Mouse (Mus musculus) left cerebral cortex, adult 6 months (tissue): Measurements from ENCODE around the gene Krtap16-1. TPM values are rescaled to one million over a fixed set of nuclear protein-coding genes. Genes with fewer than 3 reads are reported as not detected.

Experiments
- long read RNA-seq, 2 experiments: library from polyadenylated mRNA; unstranded; transcript quantifications; one replicate each; pipeline ENCODE4 v2.0.0; 2019 to 2020
- polyA plus RNA-seq: library from polyadenylated mRNA; unstranded; fragments of <200 nt; fragmentation: Nextera tagmentation; gene quantifications from 2 replicates; pipeline ENCODE4 v1.2.3, GENCODE M21; 2021

The Krtap16-1 gene
- not detected in 2 replicates for polyA plus RNA-seq
- long read RNA-seq, experiment 1: 0 reads
- long read RNA-seq, experiment 2: 0 reads

GRCm38 (mm10) chr11:99986180-99986647, at the start of gene Krtap16-1:
TSS of gene Krtap16-1 (minus strand) at chr11:99986597.

GRCm38 (mm10) chr11:100029768-100030167, 43.4 kb upstream of the Krtap16-1 start, which contains the start of gene Krt33b:
TSS of gene Krt33b (minus strand) at chr11:100029868.

GRCm38 (mm10) chr11:100016112-100016511, 29.7 kb upstream of the Krtap16-1 start, which contains the start of gene Krt33a:
TSS of gene Krt33a (minus strand) at chr11:100016212.

GRCm38 (mm10) chr11:99993620-99994383, 7.4 kb upstream of the Krtap16-1 start, which contains the start of gene Krtap17-1:
TSS of gene Krtap17-1 (minus strand) at chr11:99993994.

GRCm38 (mm10) chr11:99978953-99979352, 7.4 kb downstream of the Krtap16-1 start, which contains the start of gene Krtap29-1:
TSS of gene Krtap29-1 (minus strand) at chr11:99979053.

GRCm38 (mm10) chr11:99948175-99948574, 38.2 kb downstream of the Krtap16-1 start, which contains the start of gene Krtap9-5:
TSS of gene Krtap9-5 (plus strand) at chr11:99948475.

GRCm38 (mm10) chr11:99935991-99936390, 50.4 kb downstream of the Krtap16-1 start, which contains the start of gene Krtap31-2:
TSS of gene Krtap31-2 (plus strand) at chr11:99936291.

Other genes with a start within 250 kb of the Krtap16-1 start
- not detected in 2 replicates for gene Gm11595, start 213.7 kb downstream of the Krtap16-1 start, polyA plus RNA-seq
- not detected in 2 replicates for gene Krtap4-8, start 205.9 kb downstream of the Krtap16-1 start, polyA plus RNA-seq
- not detected in 2 replicates for gene Krtap4-9, start 201.4 kb downstream of the Krtap16-1 start, polyA plus RNA-seq
- gene Gm11596, start 193.1 kb downstream of the Krtap16-1 start, polyA plus RNA-seq: not detected in 2 replicates
- gene Gm11569, start 187.7 kb downstream of the Krtap16-1 start, polyA plus RNA-seq: not detected in 2 replicates
- gene Gm11554, start 182.2 kb downstream of the Krtap16-1 start, polyA plus RNA-seq: not detected in 2 replicates
- not detected in 2 replicates for gene Krtap4-13, start 176.7 kb downstream of the Krtap16-1 start, polyA plus RNA-seq
- not detected in 2 replicates for gene Gm11564, start 170.9 kb downstream of the Krtap16-1 start, polyA plus RNA-seq
- not detected in 2 replicates for gene 2300003K06Rik, start 148.5 kb downstream of the Krtap16-1 start, polyA plus RNA-seq
- not detected in 2 replicates for gene Krtap4-16, start 135.0 kb downstream of the Krtap16-1 start, polyA plus RNA-seq
- gene Gm11568, start 128.7 kb downstream of the Krtap16-1 start, polyA plus RNA-seq: not detected in 2 replicates
- not detected in 2 replicates for gene Gm11559, start 122.1 kb downstream of the Krtap16-1 start, polyA plus RNA-seq
- not detected in 2 replicates for gene Krtap9-1, start 113.2 kb downstream of the Krtap16-1 start, polyA plus RNA-seq
- not detected in 2 replicates for gene Gm11567, start 107.4 kb downstream of the Krtap16-1 start, polyA plus RNA-seq
- not detected in 2 replicates for gene Krtap31-1, start 78.7 kb downstream of the Krtap16-1 start, polyA plus RNA-seq
- gene Gm11565, start 71.8 kb downstream of the Krtap16-1 start, polyA plus RNA-seq: not detected in 2 replicates
- not detected in 2 replicates for gene Krtap31-2, start 50.3 kb downstream of the Krtap16-1 start, polyA plus RNA-seq
- not detected in 2 replicates for gene Krtap9-5, start 38.1 kb downstream of the Krtap16-1 start, polyA plus RNA-seq
- gene Krtap29-1, start 7.5 kb downstream of the Krtap16-1 start, polyA plus RNA-seq: not detected in 2 replicates
- gene Krtap17-1, start 7.4 kb upstream of the Krtap16-1 start, polyA plus RNA-seq: not detected in 2 replicates
- not detected in 2 replicates for gene Krt33a, start 29.6 kb upstream of the Krtap16-1 start, polyA plus RNA-seq
- not detected in 2 replicates for gene Krt33b, start 43.3 kb upstream of the Krtap16-1 start, polyA plus RNA-seq
- gene Krt34, start 55.0 kb upstream of the Krtap16-1 start, polyA plus RNA-seq: not detected in 2 replicates
- gene Krt31, start 64.0 kb upstream of the Krtap16-1 start, polyA plus RNA-seq: 0.16 TPM in 1 of 2 replicates, not detected in the other
- not detected in 2 replicates for gene Krt32, start 101.6 kb upstream of the Krtap16-1 start, polyA plus RNA-seq
- not detected in 2 replicates for gene Krt35, start 109.6 kb upstream of the Krtap16-1 start, polyA plus RNA-seq
- gene Krt36, start 119.0 kb upstream of the Krtap16-1 start, polyA plus RNA-seq: not detected in 2 replicates
- gene Krt13, start 135.0 kb upstream of the Krtap16-1 start, polyA plus RNA-seq: not detected in 2 replicates
- gene Krt15, start 149.3 kb upstream of the Krtap16-1 start, polyA plus RNA-seq: 0.11 and 0.40 TPM in 2 replicates
- gene Krt19, start 162.1 kb upstream of the Krtap16-1 start, polyA plus RNA-seq: not detected in 2 replicates
- gene Krt9, start 206.6 kb upstream of the Krtap16-1 start, polyA plus RNA-seq: 0.22 and 0.24 TPM in 2 replicates
- gene Krt14, start 221.0 kb upstream of the Krtap16-1 start, polyA plus RNA-seq: not detected in 2 replicates